Mouse (Mus musculus) left cerebral cortex, adult 8-10 months (tissue): ENCODE data around the gene Stat5a. TPM values are rescaled to one million over a fixed set of nuclear protein-coding genes. Genes with fewer than 3 reads are reported as not detected.

Source experiments
- DNase-seq, 2 experiments: peaks; one replicate each; pipeline ENCODE4 v3.0.0; 2022; ENCODE audit warnings: low spot score in 2 of 2
- total RNA-seq, 4 experiments: library from RNA; stranded (reverse); gene quantifications; 2 replicates each; pipeline ENCODE4 v1.2.4; 2022

The Stat5a gene
- total RNA-seq, result 1 to 10 TPM; 2.0 to 2.8 (median 2.1) TPM

DNA sequence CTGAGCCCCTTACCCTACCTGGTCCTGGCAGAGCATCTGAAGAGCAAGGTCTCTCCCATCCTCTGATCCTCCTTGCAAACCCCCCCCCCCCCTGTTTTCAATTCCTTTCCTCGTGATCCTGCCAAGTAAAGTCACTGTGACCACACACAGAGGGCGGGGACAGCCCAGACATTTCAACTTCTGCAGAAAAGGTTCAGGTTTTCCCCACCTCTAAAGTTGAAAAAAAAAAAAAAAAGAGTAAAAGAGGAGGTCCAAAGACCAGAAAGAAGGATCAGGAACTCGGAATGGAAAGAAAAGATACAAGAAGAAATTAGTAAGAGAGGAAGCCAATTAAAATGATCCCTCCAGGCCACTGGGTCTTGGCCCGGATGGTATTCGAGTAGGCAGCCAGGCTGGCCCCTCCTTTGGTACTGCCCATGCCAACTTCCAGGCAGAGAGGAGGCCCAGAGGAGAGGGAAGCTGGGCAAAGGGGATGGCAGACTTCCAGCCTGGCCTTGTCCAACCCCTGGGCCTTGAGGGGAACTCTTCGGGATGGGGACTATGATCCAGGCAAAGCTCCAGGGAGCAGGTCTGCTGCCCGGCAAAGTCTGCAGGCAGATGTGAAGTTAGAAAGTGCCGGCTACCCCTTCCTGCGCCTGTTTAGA lies at the start of gene Stat5a:
TSS of gene Stat5a (plus strand) at position 417 of the 644 bp plus-strand sequence.
- DNase-seq, result peak in 1 of 2 experiments; percentile 46

DNA sequence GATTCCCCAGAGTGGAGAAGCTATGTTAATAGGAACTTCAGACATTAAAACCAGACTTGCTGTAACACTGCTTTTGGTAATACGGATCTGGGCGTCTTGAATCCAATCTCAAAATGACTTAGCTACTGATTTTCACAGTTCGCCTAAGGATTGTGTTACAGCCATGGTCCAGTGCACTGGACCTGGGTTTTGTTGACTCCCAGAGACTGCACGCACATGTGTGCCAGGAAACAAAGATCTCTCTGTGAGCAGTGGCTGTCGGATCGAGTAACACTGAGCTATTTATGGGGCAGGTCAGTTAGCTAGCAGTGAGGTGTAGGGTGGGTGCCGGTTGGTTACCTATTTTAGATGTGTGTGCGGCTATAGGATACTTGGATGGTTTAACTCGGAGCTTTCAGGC lies 48.6 kb upstream of the Stat5a start:
- no peak for DNase-seq

DNA sequence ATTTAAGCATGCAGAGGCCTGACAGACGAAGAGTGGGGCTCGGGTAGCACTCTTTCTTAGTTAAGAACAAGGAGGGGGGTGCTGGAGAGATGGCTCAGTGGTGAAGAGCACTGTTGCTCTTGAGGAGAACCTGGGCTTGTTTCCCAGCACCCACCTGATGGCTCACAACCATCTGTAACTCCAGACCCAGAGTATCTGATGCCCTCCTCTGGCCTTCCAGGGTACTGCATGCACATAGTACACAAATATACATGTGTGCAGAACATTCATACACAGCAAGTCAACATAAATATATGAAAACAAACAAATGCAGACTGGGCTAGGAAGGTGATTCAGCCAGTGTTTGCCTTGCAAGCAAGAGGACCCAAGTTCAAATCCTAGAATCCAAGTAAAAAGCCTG lies 48.0 kb upstream of the Stat5a start:
- DNase-seq, result no peak

DNA sequence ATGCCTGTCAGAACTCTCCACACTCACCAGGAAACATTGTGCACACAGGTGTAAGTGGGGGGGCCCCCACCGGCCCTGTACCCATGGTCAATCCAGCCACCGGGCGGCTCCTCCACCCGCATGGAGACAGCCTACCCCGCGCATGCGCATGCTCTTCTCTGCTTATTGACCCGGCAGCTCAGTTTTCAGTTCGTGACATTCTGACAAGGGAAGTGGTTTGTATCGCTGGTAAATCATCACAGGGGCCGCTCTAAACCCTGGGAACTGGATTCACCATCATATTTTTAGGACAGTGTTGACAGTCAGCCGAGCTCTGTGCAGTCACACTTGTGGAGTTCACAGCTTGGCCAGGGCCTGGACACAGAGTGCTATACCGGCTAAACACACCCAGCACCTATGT lies 44.7 kb upstream of the Stat5a start:
- DNase-seq, result no peak

DNA sequence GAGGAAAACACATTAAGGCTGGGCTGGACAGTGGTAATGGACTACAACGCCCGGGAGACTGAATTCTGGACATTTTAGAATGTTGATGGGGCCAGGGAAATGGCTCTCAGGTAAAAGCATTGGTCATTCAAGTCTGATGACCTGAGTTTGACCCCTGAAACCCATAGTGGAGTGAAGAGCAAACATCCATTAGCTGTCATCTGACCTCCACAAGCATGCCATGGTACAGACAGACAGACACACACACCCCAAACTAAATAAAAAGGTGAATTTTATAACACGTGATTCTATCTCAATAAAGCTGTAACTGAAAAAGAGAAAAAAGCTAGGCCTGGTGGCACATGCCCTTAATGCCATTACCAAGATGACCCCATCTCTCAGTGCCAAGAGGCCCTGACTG lies 42.8 kb upstream of the Stat5a start:
- no peak for DNase-seq

DNA sequence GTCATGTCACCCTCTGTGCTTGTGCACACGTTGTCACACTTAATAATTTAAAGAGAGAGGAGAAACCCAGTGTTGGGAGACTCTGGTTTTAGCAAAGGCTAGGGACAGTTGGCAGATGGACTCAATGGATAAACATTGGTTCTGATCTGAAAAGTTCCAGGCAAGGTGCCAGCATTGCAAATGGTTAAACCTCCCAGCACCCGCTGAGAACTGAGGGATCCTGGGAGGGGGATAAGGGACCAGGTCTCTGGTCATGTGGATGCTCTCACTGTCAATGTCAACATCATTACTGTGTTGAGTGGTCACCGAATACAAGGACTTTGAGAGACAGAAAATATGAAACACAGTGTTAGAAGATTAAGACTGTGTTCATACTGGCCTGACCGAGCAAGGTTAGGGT lies 42.4 kb upstream of the Stat5a start:
- DNase-seq, result no peak

DNA sequence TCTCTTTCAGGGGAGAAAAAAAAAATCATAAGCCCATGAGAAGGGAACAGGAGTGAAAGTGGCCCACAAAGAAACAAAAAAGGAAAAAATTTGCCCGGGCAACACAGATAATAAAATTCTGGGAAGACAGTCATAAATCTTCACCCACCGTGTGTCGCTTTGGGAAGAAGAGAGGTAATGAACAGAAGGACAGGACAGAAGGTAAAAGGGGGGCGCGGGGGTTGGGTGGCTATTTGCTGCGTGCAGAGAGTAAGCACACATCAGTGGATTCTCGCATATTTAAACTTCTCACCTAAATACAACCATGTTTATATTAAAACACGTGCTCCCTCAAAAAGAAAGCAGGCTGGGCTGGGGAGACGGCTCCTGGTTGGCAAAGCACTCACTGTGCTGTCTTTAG lies 41.8 kb upstream of the Stat5a start:
- no peak for DNase-seq

DNA sequence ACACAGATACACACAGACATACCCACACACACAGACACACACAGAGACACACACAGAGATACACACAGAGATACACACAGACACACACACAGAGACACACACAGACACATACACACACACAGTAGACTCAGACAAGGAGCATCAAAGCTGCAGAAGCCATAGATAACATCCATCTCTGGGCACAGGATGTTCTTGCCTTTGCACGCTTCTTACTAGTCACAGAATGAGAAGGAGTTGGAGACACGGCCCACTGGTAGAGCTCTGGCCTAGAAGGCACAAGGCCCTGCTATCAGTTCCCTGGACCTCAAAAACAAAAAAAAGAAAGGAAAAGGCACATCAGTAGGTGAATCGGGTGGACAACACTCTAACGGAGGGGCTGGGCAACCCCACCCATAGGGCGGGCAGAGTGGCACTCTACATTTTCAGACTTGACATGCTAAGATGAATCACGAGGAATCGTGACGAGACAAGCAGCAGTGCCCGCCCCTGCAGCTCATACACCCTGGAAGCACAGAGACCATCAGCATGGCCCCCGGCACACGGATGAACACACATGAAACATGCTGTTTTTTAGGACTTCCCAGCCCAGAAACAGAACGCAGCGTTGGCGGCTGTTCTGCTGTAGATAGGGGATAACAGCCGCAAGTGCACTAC lies 40.7 kb upstream of the Stat5a start:
- DNase-seq, result no peak

DNA sequence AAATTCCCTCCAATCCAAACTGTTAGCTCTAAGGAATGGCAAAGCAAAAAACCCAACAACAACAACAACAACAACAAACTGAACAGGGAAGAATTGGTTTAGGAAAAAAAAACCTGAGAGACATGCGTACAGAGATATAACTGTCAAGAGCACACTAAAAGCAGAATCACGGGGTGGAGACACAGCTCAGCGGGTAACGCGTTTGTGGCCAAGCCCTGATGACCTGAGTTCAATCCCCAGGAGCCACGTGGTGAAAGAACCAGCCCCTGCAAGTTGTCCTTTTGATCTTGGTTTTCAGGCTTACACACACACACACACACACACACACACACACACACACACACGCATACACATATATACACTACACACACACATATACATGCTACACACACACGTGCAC lies 40.1 kb upstream of the Stat5a start:
- no peak for DNase-seq

DNA sequence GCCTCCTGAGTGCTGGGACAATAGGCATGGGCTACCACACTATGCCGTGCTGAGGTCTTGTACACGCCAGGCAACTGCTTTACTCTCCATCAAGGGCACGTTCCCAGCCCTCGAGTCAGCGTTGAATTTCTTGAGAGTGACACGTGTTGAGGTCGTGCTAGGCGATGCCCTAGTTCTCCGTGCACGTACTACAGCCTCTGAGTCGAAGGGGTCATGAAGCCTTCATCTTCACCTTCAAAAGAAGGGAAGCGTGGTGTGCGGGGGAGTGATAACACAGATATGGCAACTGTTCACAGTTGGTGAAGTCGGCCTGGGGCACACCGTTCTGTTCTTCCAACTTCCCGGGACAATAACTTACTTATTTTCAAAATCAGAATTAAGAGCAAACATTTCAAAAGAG lies 39.5 kb upstream of the Stat5a start:
- DNase-seq, result no peak

DNA sequence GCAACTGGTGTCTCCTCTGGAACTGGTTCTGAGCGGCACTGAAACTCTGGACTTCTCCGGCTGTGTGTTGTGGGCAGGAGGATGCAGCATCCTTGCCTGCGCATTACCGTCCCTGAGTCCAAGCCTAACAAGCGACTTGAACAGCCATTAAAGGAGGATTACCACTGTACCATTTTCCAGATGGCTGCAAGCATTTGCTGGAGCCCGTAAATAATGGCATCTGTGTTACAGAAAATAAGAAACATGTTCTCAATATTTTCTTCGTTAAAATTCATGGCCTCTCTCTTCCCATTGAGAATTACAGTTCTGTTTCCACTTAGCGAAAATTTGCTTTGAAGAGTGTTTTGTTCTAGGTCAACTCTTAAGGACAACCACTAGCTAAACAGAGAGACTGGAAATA lies 39.1 kb upstream of the Stat5a start:
- DNase-seq, result no peak

DNA sequence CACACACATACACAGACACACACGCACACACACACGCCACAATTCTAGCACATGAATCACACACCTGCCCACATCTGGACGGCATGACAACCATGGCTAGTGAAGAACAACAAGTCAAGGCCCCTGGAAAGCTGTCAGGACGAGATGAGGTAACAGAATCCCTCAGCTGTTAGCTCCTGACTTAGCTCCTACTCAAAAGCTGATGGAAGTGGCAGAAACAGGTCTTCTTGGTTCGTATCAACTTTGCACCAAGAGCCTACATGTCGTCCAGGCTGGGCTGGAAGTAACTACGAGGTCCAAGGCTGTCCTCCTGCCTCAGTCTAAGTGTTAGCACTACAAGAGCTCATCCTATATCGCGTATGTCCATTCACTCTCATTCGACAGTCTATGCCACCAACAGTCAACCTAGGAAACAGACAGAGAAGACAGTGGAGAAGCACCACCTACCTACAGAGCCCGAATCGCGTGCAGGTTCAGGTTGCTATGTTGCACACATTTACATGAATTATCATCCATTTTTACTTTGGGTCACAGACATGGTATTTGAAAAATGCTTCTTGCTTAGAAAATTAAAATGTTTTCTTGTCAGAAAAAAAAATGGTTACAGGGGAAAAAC lies 37.4 kb upstream of the Stat5a start:
- DNase-seq, result no peak

DNA sequence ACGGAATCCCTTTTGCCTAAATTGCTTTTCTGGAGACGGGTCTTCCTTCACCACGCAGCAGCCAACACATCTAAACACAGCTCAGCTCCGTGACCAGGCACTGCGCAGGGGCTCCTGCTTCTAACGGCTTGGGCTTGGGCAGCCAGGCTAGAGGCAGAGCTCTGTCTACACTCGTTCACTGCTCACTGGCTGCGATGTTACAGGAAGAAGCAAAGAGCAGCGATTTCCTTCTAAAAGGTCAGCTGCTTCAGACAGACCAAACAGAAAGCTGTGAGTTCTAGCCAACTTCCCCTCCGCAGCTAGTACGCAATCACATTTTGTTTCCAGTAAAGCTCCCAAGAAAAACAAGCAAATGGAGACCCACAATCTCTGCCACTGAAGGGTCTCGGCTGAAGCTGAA lies 36.8 kb upstream of the Stat5a start:
- no peak for DNase-seq

DNA sequence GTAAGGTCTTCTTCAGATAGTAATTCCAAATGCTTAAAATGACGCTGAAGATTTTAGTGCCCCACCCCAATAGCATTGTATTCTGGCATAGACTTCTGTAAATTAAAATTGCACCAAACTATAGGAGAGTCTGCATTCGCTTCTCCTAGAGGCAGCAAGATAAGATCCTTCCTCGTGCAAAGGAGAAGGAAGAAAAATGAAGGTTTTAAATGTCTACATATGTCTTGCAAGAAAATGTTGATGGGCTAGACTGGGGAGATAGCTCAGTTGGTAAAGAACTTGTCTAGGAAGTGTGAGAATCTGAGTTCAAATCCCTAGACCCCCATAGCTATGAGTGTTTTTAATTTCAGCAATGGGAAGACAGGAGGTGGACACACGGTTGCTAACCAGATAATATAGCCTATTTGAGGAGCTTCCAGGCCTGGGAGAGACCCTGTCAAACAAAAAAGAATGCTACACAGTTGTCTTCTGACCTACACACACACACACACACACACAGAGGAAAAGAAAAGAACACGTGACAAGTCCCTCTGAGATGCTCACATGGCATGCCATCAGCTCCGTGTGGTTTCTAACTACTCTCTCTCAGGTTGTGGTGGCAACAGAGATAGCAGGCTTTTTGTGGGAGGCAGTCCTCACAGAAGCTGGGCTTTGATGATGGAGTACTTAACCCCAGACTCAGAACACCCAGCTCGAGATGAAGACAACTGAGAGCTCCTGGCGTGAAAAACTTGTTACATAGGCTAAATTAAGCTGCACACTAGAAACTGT lies 35.4 kb upstream of the Stat5a start:
- DNase-seq, result no peak

DNA sequence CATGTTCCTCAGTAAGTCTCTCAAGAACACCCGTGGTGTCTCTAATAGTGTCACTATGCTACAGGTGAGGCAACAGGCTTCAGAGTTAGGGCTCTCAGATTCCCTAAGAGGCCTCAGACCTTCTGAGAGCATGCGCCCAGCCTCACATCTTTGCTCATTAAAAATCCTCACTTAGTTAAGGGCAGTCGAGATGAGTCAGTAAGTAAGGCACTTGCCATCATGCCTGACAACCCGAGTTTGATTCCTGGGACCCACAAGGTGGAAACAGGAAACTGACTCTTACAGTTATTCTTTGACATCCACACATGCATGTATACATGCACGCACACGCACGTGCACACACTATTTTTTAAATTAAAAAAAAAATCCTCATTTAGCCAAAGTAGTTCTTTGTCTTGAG lies 34.7 kb upstream of the Stat5a start:
- no peak for DNase-seq

DNA sequence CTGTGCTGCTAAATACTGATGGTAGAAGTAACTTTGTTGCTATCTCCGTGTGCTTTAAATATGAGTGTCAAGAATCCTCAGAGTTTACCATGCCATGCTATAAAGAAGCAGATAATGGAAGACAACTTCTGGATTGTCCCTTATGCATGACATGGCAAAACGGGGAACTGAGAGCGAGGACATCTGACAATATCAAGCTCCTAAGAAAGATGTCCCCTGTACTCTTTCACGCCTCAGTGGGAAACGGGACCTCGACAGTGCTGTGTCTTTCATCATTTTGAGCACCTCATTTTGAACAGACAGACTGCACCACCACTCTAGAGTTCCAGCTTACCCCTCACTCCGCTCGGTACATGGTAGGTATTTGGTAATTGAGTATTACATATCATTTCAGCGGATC lies 33.7 kb upstream of the Stat5a start:
- DNase-seq, result no peak

DNA sequence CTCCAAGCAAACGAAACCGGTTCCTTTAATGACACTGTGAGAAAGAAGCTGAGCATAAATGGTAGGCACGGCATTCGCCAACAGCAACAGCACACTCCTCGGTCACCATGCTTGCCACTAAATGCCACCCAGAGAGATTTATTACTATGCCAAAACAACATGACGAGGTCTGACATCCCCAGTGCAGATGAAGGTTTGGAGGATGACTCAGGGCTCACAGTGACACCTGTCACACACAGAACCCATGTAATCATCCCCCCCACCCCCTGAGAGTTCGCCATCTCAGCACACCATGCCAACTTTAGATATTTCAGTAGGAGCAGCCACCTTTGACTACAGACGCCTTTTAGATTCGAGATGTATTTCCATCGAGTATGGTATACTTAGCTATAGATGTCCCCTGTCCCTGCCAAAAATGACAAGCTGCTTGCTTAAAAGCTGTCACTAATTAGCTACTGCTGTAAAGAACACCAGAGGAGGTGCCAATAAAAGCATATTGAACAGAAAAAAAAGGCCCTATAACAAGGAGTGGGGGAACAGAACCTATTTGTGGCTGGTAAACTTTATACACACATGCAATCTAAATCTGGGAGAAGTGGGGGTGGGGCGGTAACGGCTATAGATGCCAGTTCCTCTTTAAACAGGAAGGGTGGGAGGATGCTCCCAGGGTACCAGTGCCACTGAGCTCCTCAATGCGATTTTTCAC lies 32.8 kb upstream of the Stat5a start:
- DNase-seq, result peak in 1 of 2 experiments; percentile 64

DNA sequence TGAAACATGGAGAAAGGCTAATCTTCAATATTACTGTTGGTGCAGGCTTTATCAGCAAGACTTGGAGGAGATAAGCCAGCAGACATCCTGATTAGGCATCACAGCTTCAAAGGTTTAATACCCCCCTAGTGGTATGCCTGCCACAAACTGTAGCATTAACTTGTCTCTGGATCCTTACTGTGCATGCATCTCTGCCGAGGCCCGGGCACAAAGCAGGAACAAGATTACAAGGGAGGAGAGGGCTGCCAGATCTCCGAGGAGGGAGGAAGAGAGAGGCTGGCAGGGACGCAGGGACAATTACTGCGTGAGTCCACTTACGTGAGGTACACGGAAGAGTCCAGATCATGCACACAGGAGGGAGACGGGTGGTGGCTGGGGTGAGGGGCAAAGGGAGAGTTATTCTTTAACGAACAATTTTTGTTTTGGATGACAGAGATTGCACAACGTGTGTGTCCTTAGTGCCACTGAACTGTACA lies 30.4 kb upstream of the Stat5a start:
- no peak for DNase-seq

DNA sequence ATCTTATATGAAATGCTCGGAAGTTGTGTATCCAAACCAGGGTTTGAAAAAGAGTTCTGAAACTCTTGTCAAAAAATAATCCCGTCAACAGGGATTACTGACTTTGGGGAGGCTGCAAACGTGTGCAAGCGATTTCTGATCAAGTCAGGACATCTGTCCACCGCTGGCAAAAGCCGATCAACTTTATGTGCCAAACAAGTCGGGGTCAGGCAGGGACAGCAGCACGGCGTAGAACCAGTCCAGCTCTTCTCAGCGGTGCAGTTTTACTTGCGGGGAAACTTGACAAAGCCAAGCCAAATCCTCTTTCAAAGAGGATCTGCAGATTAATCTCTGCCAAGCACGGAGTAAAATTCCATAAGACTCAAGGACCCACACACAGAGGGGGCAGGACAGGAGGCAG lies 29.5 kb upstream of the Stat5a start:
- DNase-seq, result no peak

DNA sequence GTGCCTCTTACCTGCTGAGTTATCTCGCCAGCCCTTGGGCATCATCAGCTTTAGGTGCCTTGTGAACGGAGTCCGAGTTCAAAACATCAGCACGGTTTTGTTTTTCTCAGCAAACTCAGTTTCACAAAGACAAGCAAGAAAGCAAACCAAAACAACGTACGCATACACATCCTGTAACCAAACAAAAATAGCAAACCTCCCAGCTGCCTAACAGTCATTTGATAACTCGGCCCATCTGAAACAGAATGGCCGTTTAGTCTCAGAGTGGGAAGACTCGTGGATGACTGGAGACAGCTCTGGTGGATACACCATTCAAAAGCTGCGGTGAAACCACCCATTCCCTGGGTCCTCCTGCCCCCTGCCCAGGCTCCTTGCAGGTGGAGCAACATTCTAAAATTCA lies 27.8 kb upstream of the Stat5a start:
- DNase-seq, result no peak

DNA sequence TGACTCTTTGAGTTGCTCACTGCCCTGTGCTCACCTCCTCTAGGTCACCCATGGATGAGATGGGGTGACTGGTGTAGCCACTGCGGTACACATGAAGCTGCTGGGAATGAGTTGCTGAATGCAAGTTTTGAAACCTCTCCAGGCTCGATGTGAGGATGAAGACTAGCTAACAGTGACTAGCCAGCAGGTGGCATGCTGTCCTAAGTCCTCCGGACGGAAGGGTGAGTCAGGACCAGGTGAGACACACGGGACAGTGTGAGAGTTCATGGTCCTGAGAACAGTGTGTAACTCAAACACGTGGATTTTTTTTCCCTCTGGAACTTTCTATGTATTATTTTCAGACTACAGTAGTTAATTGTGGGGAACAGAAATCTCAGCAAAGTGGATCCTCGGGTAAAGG lies 25.7 kb upstream of the Stat5a start:
- DNase-seq, result no peak
